Mouse (Mus musculus) MEL (cell line): ENCODE measurements around the gene Sart3.

Source experiments
- CTCF ChIP-seq, 3 experiments: IDR thresholded peaks in 2 of 3; conservative IDR thresholded peaks in 1 of 3; 2 replicates each; pipeline ENCODE4 v1.5.1; 2011 to 2012; ENCODE audit warnings: low read length in 3 of 3, low read depth in 2 of 3, mild to moderate bottlenecking in 2 of 3, improper control_type of control experiment in 1 of 3, inconsistent platforms in 1 of 3, mixed read lengths in 1 of 3, moderate library complexity in 1 of 3; ENCODE audit not compliant: control insufficient read depth in 1 of 3, insufficient read depth in 1 of 3, poor library complexity in 1 of 3, severe bottlenecking in 1 of 3
- E2F4 ChIP-seq: IDR thresholded peaks from 2 replicates; pipeline ENCODE4 v1.6.1; 2011; ENCODE audit warnings: low read depth, low read length, improper control_type of control experiment, borderline replicate concordance
- ETS1 ChIP-seq: IDR thresholded peaks from 2 replicates; pipeline ENCODE4 v1.6.1; 2012; ENCODE audit warnings: low read depth, mild to moderate bottlenecking, inconsistent platforms, low read length, improper control_type of control experiment, moderate library complexity
- GABPA ChIP-seq: IDR thresholded peaks from 2 replicates; pipeline ENCODE4 v1.6.1; 2012; ENCODE audit warnings: low read depth, mild to moderate bottlenecking, inconsistent platforms, low read length, improper control_type of control experiment, moderate library complexity
- MYC ChIP-seq: IDR thresholded peaks from 2 replicates; pipeline ENCODE4 v1.6.1; 2011; ENCODE audit warnings: low read depth, mild to moderate bottlenecking, low read length, improper control_type of control experiment, moderate library complexity
- POLR2A ChIP-seq, 2 experiments: IDR thresholded peaks; 2 replicates each; pipeline ENCODE4 v1.6.1; 2011 to 2012; ENCODE audit warnings: low read length in 2 of 2, mild to moderate bottlenecking in 2 of 2, control low read depth in 1 of 2, improper control_type of control experiment in 1 of 2, low read depth in 1 of 2, moderate library complexity in 1 of 2; ENCODE audit not compliant: control insufficient read depth in 1 of 2, insufficient read depth in 1 of 2, poor library complexity in 1 of 2
- TAL1 ChIP-seq: IDR thresholded peaks from 2 replicates; pipeline ENCODE4 v1.6.1; 2012; ENCODE audit warnings: mild to moderate bottlenecking, inconsistent platforms, low read length, moderate library complexity, mixed read lengths
- USF1 ChIP-seq: IDR thresholded peaks from 2 replicates; pipeline ENCODE4 v1.6.1; 2014; ENCODE audit warnings: low read depth, mild to moderate bottlenecking, inconsistent platforms, low read length, improper control_type of control experiment, moderate library complexity
- USF2 ChIP-seq, 2 experiments: IDR thresholded peaks; 2 replicates each; pipeline ENCODE4 v1.6.1; 2011 to 2012; ENCODE audit warnings: improper control_type of control experiment in 2 of 2, low read length in 2 of 2, borderline replicate concordance in 1 of 2, inconsistent platforms in 1 of 2, low read depth in 1 of 2, mild to moderate bottlenecking in 1 of 2; ENCODE audit not compliant: insufficient read depth in 1 of 2
- ZKSCAN1 ChIP-seq: IDR thresholded peaks from 2 replicates; pipeline ENCODE4 v1.6.1; 2012; ENCODE audit warnings: low read depth, mild to moderate bottlenecking, inconsistent platforms, low read length, improper control_type of control experiment, moderate library complexity

DNA sequence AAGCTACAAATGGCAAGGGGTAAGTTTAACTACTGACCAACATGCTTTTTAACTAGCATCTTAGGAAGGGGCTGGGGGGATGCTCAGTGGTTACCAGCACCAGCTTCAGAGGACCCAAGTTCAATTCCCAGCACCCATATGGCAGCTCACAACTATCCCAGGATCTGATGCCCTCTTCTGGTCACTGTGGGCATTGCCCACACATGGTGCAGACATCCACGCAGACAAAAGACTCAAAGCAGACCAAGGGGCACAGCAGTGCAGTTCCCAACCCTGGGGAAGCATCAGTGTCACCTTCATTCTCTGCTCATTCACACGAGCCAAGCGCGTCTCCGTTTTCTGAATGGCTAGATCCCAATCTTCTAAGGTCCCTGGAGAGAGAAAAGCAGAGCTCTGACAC is 24.7 kb downstream of the Sart3 start:
- TF ChIP-seq ZKSCAN1: no peak
- TF ChIP-seq CTCF (IDR thresholded peaks at IDR 0.05 in 2 of 3, conservative IDR thresholded peaks at IDR 0.05 in 1 of 3; ENCODE audit: control insufficient read depth in 1 of 3, insufficient read depth in 1 of 3, low read depth in 2 of 3, low read length in 3 of 3, poor library complexity in 1 of 3, severe bottlenecking in 1 of 3): peak; percentile 41 to 68 (median 48)
- TF ChIP-seq ETS1: no peak
- TF ChIP-seq MYC: no peak
- no peak for TF ChIP-seq E2F4
- no peak for TF ChIP-seq POLR2A (IDR thresholded peaks at IDR 0.05; ENCODE audit: control insufficient read depth in 1 of 2, insufficient read depth in 1 of 2, low read depth in 1 of 2, low read length in 2 of 2, poor library complexity in 1 of 2)
- no peak for TF ChIP-seq USF2 (IDR thresholded peaks at IDR 0.05; ENCODE audit: borderline replicate concordance in 1 of 2, insufficient read depth in 1 of 2, low read depth in 1 of 2, low read length in 2 of 2)
- no peak for TF ChIP-seq GABPA
- no peak for TF ChIP-seq USF1
- TF ChIP-seq TAL1: no peak
